Mouse (Mus musculus) embryonic fibroblast, embryonic 13.5 days (primary cell): Measurements from ENCODE around the gene Frmd4a.

Experiments
- CTCF ChIP-seq: IDR thresholded peaks from 2 replicates; pipeline ENCODE4 v1.5.1; 2011; ENCODE audit warnings: mild to moderate bottlenecking, control low read depth, low read length, moderate library complexity, borderline replicate concordance; ENCODE audit not compliant: insufficient read depth
- POLR2A ChIP-seq: IDR thresholded peaks from 2 replicates; pipeline ENCODE4 v1.6.1; 2011; ENCODE audit warnings: low read depth, mild to moderate bottlenecking, control low read depth, low read length, moderate library complexity

- no peak for TF ChIP-seq POLR2A
- no peak for TF ChIP-seq CTCF
Measured at GRCm38 (mm10) chr2:4380435-4380834, 362.9 kb downstream of the Frmd4a start.
